Mouse (Mus musculus): ENCODE results near the gene Zfp973. TPM values are rescaled to one million over a fixed set of nuclear protein-coding genes. Genes with fewer than 3 reads are reported as not detected.

Gene Zfp973
- polyA plus RNA-seq (2014; fragmentation: Illumina TruSeq; extraction: RNeasy Lipid Tissue Mini Kit (QIAGEN cat#74804); ENCODE audit: low read depth, low replicate concordance) = 16.3 TPM

GRCm38 (mm10) chr2:176670222-176670621, at the start of gene Zfp973:
TSS of gene Zfp973 (plus strand) at chr2:176670522.

GRCm38 (mm10) chr2:176636244-176636643, 34.1 kb upstream of the Zfp973 start, which contains the start of gene Gm14308:
TSS of gene Gm14308 (minus strand) at chr2:176636344.

GRCm38 (mm10) chr2:176708051-176708450, 37.7 kb downstream of the Zfp973 start, which contains the start of gene Gm14305:
TSS of gene Gm14305 (plus strand) at chr2:176708328.

Other genes starting within 250 kb of the Zfp973 start
- gene Gm14435, start 246.9 kb upstream of the Zfp973 start, polyA plus RNA-seq (2014; fragmentation: Illumina TruSeq; extraction: RNeasy Lipid Tissue Mini Kit (QIAGEN cat#74804); ENCODE audit: low read depth, low replicate concordance) = 11.0 TPM
- 5.2 TPM for gene Gm14434, start 183.7 kb upstream of the Zfp973 start, polyA plus RNA-seq (2014; fragmentation: Illumina TruSeq; extraction: RNeasy Lipid Tissue Mini Kit (QIAGEN cat#74804); ENCODE audit: low read depth, low replicate concordance)
- gene Zfp967, start 149.5 kb upstream of the Zfp973 start, polyA plus RNA-seq (2014; fragmentation: Illumina TruSeq; extraction: RNeasy Lipid Tissue Mini Kit (QIAGEN cat#74804); ENCODE audit: low read depth, low replicate concordance) = not detected
- 4.1 TPM for gene Gm14308, start 34.2 kb upstream of the Zfp973 start, polyA plus RNA-seq (2014; fragmentation: Illumina TruSeq; extraction: RNeasy Lipid Tissue Mini Kit (QIAGEN cat#74804); ENCODE audit: low read depth, low replicate concordance)
- gene Gm14305, start 37.8 kb downstream of the Zfp973 start, polyA plus RNA-seq (2014; fragmentation: Illumina TruSeq; extraction: RNeasy Lipid Tissue Mini Kit (QIAGEN cat#74804); ENCODE audit: low read depth, low replicate concordance) = 31.1 TPM
- 12.8 TPM for gene Gm14295, start 128.1 kb downstream of the Zfp973 start, polyA plus RNA-seq (2014; fragmentation: Illumina TruSeq; extraction: RNeasy Lipid Tissue Mini Kit (QIAGEN cat#74804); ENCODE audit: low read depth, low replicate concordance)
- not detected for gene Gm14408, start 160.6 kb downstream of the Zfp973 start, polyA plus RNA-seq (2014; fragmentation: Illumina TruSeq; extraction: RNeasy Lipid Tissue Mini Kit (QIAGEN cat#74804); ENCODE audit: low read depth, low replicate concordance)

All from liver, adult 10 weeks (tissue).